Mouse (Mus musculus) liver, embryonic 16.5 days (tissue): ENCODE data around the gene Mknk2. TPM values are rescaled to one million over a fixed set of nuclear protein-coding genes. Genes with fewer than 3 reads are reported as not detected.
A peak's percentile ranks its signal among the peaks of the same experiment; 100 is the strongest.

Experiments used
- ATAC-seq: fragments of 200-750 bp; cut with Nextera tagmentation; 2 replicates; pipeline ENCODE4 v1.8.0; 2017; ENCODE audit warnings: low read depth, mild to moderate bottlenecking, moderate number of reproducible peaks, moderate library complexity
- H3K27ac ChIP-seq: fragments of 300-500 bp; sonication (generic); 2 replicates; pipeline ENCODE4 v1.5.1; 2014; ENCODE audit warnings: mild to moderate bottlenecking, low read length
- H3K27me3 ChIP-seq: fragments of 300-500 bp; sonication (generic); 2 replicates; pipeline ENCODE4 v1.6.1; 2014; ENCODE audit warnings: low read depth, low read length, mixed read lengths; ENCODE audit not compliant: control insufficient read depth, insufficient read depth
- H3K36me3 ChIP-seq: fragments of 300-500 bp; sonication (generic); 2 replicates; pipeline ENCODE4 v1.6.1; 2014; ENCODE audit warnings: mild to moderate bottlenecking; ENCODE audit not compliant: control insufficient read depth, insufficient read depth
- H3K4me1 ChIP-seq: fragments of 300-500 bp; sonication (generic); 2 replicates; pipeline ENCODE4 v1.6.1; 2014; ENCODE audit warnings: low read depth, low read length, mixed read lengths; ENCODE audit not compliant: control insufficient read depth
- H3K4me2 ChIP-seq: fragments of 300-500 bp; sonication (generic); 2 replicates; pipeline ENCODE4 v1.6.1; 2014; ENCODE audit warnings: low read depth, low read length, mixed read lengths
- H3K4me3 ChIP-seq: fragments of 300-500 bp; sonication (generic); 2 replicates; pipeline ENCODE4 v1.5.1; 2014; ENCODE audit warnings: low read depth, mild to moderate bottlenecking, low read length
- H3K9ac ChIP-seq: fragments of 300-500 bp; sonication (generic); 2 replicates; pipeline ENCODE4 v1.6.1; 2014; ENCODE audit warnings: low read depth, low read length
- H3K9me3 ChIP-seq: fragments of 300-500 bp; sonication (generic); replicated peaks from 2 replicates; pipeline ENCODE4 v1.6.1; 2016; ENCODE audit warnings: low read length; ENCODE audit not compliant: control insufficient read depth
- whole genome bisulfite sequencing: fragments of 180-500 bp; shearing (Covaris S2); extraction: QIAGEN DNeasy Blood & Tissue Kit; methylation state at CpG from one replicate; pipeline ENCODE4 v1.1.7; 2014; ENCODE audit not compliant: insufficient replicate concordance; 5-methylcytosine and 5-hydroxymethylcytosine counted together
- polyA plus RNA-seq: library from polyadenylated mRNA; unstranded; fragments of >200 nt; fragmentation: Nextera tagmentation; extraction: Ambion mirVana; gene quantifications from 2 replicates; pipeline ENCODE4 v1.2.1, GENCODE M21; 2015

Mknk2 gene
- polyA plus RNA-seq: 41.5 and 54.4 TPM in 2 replicates

- no peaks in the 10 kb centered on the region for H3K9me3 ChIP-seq
- ATAC-seq: peak; percentile 65
- H3K4me2 ChIP-seq: peak within 1 kb of the TSS; percentile 80
- H3K27me3 ChIP-seq: no peaks in the 10 kb centered on the region
- peak within 1 kb of the TSS; percentile 73 for H3K9ac ChIP-seq
- peak within 1 kb of the TSS; percentile 100 for H3K27ac ChIP-seq
- WGBS: 2% methylated on average over 8 of the region's 8 CpGs
- H3K4me3 ChIP-seq: peak within 1 kb of the TSS; percentile 93
- H3K36me3 ChIP-seq: no peaks in the 10 kb centered on the region
- peaks cover 62% of the 10 kb centered on the region for H3K4me1 ChIP-seq
These were observed at the start of gene Mknk2 for GRCm38 (mm10) chr10:80677942-80678436. Gene Mknk2, minus strand, starts transcription at chr10:80678112.

GRCm38 (mm10) chr10:80717281-80717680 is 39.4 kb upstream of the Mknk2 start:
- no peaks in the 10 kb centered on the region for H3K9me3 ChIP-seq
- peaks cover 51% of the 10 kb centered on the region for H3K36me3 ChIP-seq
- no peak overlapping the region for H3K9ac ChIP-seq
- no peaks in the 10 kb centered on the region for H3K27me3 ChIP-seq
- 81% methylated on average over 1 of the region's 1 CpGs for WGBS
- no peak for ATAC-seq
- no peaks in the 10 kb centered on the region for H3K4me1 ChIP-seq
- no peak overlapping the region for H3K27ac ChIP-seq
- H3K4me2 ChIP-seq: no peak overlapping the region
- H3K4me3 ChIP-seq: no peak overlapping the region

- Histone ChIP-seq H3K4me3 (no peak overlapping the region), H3K36me3 (peaks cover 63% of the 10 kb centered on the region), H3K9ac (no peak overlapping the region), H3K27me3 (no peaks in the 10 kb centered on the region), H3K9me3 (no peaks in the 10 kb centered on the region), H3K4me2 (no peak overlapping the region), H3K27ac (no peak overlapping the region), H3K4me1 (no peaks in the 10 kb centered on the region)
- 57% methylated on average over 3 of the region's 3 CpGs for WGBS
- ATAC-seq: no peak
These were observed 32.9 kb upstream of the Mknk2 start for GRCm38 (mm10) chr10:80710834-80711233.

- H3K27me3 ChIP-seq: no peaks in the 10 kb centered on the region
- no peaks in the 10 kb centered on the region for H3K9me3 ChIP-seq
- peaks cover 29% of the 10 kb centered on the region for H3K36me3 ChIP-seq
- H3K9ac ChIP-seq: no peak overlapping the region
- no peak for ATAC-seq
- H3K4me1 ChIP-seq: peaks cover 30% of the 10 kb centered on the region
- H3K4me2 ChIP-seq: no peak overlapping the region
- WGBS: 73% methylated on average over 3 of the region's 3 CpGs
- H3K4me3 ChIP-seq: no peak overlapping the region
- H3K27ac ChIP-seq: no peak overlapping the region
These were observed 27.6 kb upstream of the Mknk2 start for GRCm38 (mm10) chr10:80705479-80705878.

- Histone ChIP-seq H3K9me3 (no peaks in the 10 kb centered on the region), H3K27ac (no peak overlapping the region), H3K4me2 (no peak overlapping the region), H3K4me1 (peaks cover 35% of the 10 kb centered on the region), H3K9ac (no peak overlapping the region), H3K27me3 (no peaks in the 10 kb centered on the region), H3K4me3 (no peak overlapping the region), H3K36me3 (peaks cover 26% of the 10 kb centered on the region)
- ATAC-seq: no peak
- 58% methylated on average over 3 of the region's 3 CpGs for WGBS
These were observed 27.1 kb upstream of the Mknk2 start for GRCm38 (mm10) chr10:80705033-80705432.

GRCm38 (mm10) chr10:80704418-80704817 is 26.5 kb upstream of the Mknk2 start:
- Histone ChIP-seq H3K27me3 (no peaks in the 10 kb centered on the region), H3K9ac (no peak overlapping the region), H3K4me2 (no peak overlapping the region), H3K9me3 (no peaks in the 10 kb centered on the region), H3K36me3 (peaks cover 20% of the 10 kb centered on the region), H3K4me1 (peaks cover 41% of the 10 kb centered on the region), H3K27ac (no peak overlapping the region), H3K4me3 (no peak overlapping the region)
- WGBS: 86% methylated on average over 5 of the region's 5 CpGs
- no peak for ATAC-seq

- WGBS: 82% methylated on average over 5 of the region's 5 CpGs
- H3K36me3 ChIP-seq: peaks cover 12% of the 10 kb centered on the region
- no peaks in the 10 kb centered on the region for H3K9me3 ChIP-seq
- peak overlapping the region; percentile 72 for H3K4me3 ChIP-seq
- H3K27me3 ChIP-seq: no peaks in the 10 kb centered on the region
- peak overlapping the region; percentile 74 for H3K9ac ChIP-seq
- peak overlapping the region; percentile 99 for H3K4me2 ChIP-seq
- H3K27ac ChIP-seq: peak overlapping the region; percentile 98; the same call in 1 of the 2 replicates
- no peak for ATAC-seq
- H3K4me1 ChIP-seq: peaks cover 48% of the 10 kb centered on the region
These were observed 25.7 kb upstream of the Mknk2 start for GRCm38 (mm10) chr10:80703643-80704042.

GRCm38 (mm10) chr10:80702536-80703390 is 24.9 kb upstream of the Mknk2 start:
- WGBS: 2% methylated on average over 47 of the region's 47 CpGs
- Histone ChIP-seq H3K4me2 (peak overlapping the region; percentile 99), H3K4me1 (peaks cover 57% of the 10 kb centered on the region), H3K9me3 (no peaks in the 10 kb centered on the region), H3K36me3 (peaks cover 3% of the 10 kb centered on the region), H3K27ac (peak overlapping the region; percentile 98), H3K9ac (peak overlapping the region; percentile 74), H3K27me3 (no peaks in the 10 kb centered on the region), H3K4me3 (peak overlapping the region; percentile 72)
- peak; percentile 80 for ATAC-seq
